In the genomic region with DNA sequence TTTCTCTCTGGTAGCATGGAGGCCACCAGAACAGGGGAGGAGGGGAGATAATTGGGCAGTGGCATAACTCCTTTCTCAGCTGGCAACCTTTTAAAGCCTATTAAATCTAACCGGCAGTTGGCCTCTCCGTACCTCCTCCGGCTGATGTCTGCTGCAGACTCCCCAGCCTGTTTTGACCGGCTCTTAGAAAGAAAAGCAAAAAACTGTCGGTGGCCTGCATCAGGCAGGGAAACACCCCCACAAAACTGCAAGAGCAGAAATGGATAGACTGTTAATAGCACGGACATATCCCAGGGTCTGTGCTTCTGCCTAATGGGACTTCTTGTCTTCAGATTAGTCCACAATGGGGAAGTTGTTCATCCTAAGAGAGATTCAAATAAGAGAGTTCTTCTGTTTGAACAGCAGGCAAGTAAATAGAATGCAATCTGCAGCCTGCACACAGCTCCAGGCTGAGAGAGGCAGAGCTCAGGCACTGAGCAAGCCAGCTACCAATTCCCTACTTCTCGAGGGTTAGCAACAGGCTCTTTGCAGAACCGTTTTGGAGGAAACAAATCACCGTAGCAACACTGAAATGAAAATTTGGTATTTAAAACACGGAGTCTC, we compare ENCODE assay signal across 8 mouse cellular contexts. TPM values are rescaled to one million over a fixed set of nuclear protein-coding genes. Genes with fewer than 3 reads are reported as not detected.
A peak's percentile ranks its signal among the peaks of the same experiment; 100 is the strongest.
DNase-seq lines count a peak whose midpoint lies in the region; ATAC-seq and TF ChIP-seq lines count a peak whose summit lies in the region.

No protein-coding gene starts in this region.

- peak overlapping the region; percentile 2; the same call in 1 of the 2 replicates for H3K4me2 ChIP-seq in lung, embryonic 14.5 days
- peak overlapping the region; percentile 41 for H3K4me2 ChIP-seq in forebrain, postnatal 0 days (ENCODE audit: low read depth)
- H3K4me2 ChIP-seq in neural tube, embryonic 12.5 days (replicated peaks): peak overlapping the region; percentile 41

- H3K27me3 ChIP-seq in lung, embryonic 14.5 days (ENCODE audit: insufficient read depth, low read length): no peaks in the 10 kb centered on the region
- H3K27me3 ChIP-seq in forebrain, postnatal 0 days (ENCODE audit: insufficient read depth, low read length): no peaks in the 10 kb centered on the region
- H3K27me3 ChIP-seq in neural tube, embryonic 12.5 days (replicated peaks): no peaks in the 10 kb centered on the region

- TF ChIP-seq CTCF in lung, embryonic 14.5 days (IDR thresholded peaks at IDR 0.05; ENCODE audit: low read depth): no peak
- no peak for TF ChIP-seq CTCF in forebrain, postnatal 0 days (IDR thresholded peaks at IDR 0.05; ENCODE audit: low read depth)

- 0 out of 2 replicates have a peak, but pooled peaks cover 4% of the 10 kb centered on the region for H3K4me1 ChIP-seq in lung, embryonic 14.5 days (ENCODE audit: insufficient read depth)
- H3K4me1 ChIP-seq in forebrain, postnatal 0 days (ENCODE audit: insufficient read depth): 0 out of 2 replicates have a peak, but pooled peaks cover 5% of the 10 kb centered on the region
- H3K4me1 ChIP-seq in neural tube, embryonic 12.5 days: peaks cover 11% of the 10 kb centered on the region; the same call in 1 of the 2 replicates

- no peaks in the 10 kb centered on the region for H3K9me3 ChIP-seq in lung, embryonic 14.5 days (ENCODE audit: low read depth, low read length)
- H3K9me3 ChIP-seq in forebrain, postnatal 0 days (ENCODE audit: low read length): no peaks in the 10 kb centered on the region
- peaks cover 8% of the 10 kb centered on the region; the same call in 1 of the 2 replicates for H3K9me3 ChIP-seq in neural tube, embryonic 12.5 days

- H3K4me3 ChIP-seq in lung, embryonic 14.5 days (ENCODE audit: low read depth, low read length): no peak overlapping the region
- H3K4me3 ChIP-seq in forebrain, postnatal 0 days (ENCODE audit: low read depth, low read length): peak overlapping the region; percentile 13
- no peak overlapping the region for H3K4me3 ChIP-seq in neural tube, embryonic 12.5 days

- WGBS in lung, embryonic 14.5 days: 28% methylated on average over 10 of the region's 10 CpGs
- 4% methylated on average over 10 of the region's 10 CpGs for WGBS in forebrain, postnatal 0 days
- WGBS in neural tube, embryonic 12.5 days: 22% methylated on average over 10 of the region's 10 CpGs

- ATAC-seq in lung, embryonic 14.5 days (ENCODE audit: insufficient read depth): peak; percentile 58; the same call in 1 of the 2 replicates
- peak; percentile 95 for ATAC-seq in forebrain, postnatal 0 days
- peak; percentile 59; the same call in 1 of the 2 replicates for ATAC-seq in neural tube, embryonic 12.5 days (ENCODE audit: low FRiP score, low read depth)

- H3K36me3 ChIP-seq in lung, embryonic 14.5 days (ENCODE audit: insufficient read depth): no peaks in the 10 kb centered on the region
- H3K36me3 ChIP-seq in forebrain, postnatal 0 days (ENCODE audit: insufficient read depth): no peaks in the 10 kb centered on the region
- no peaks in the 10 kb centered on the region for H3K36me3 ChIP-seq in neural tube, embryonic 12.5 days

- peak; percentile 28 for DNase-seq in lung, embryonic 14.5 days
- no peak for DNase-seq in lung, postnatal 4 days
- DNase-seq in forebrain, postnatal 0 days: peak; percentile 77
- DNase-seq in left cerebral cortex, adult 18-20 months (ENCODE audit: low spot score in 2 of 2): peak; percentile 25 to 50
- no peak for DNase-seq in adrenal gland, postnatal 10 days
- DNase-seq in B cell, adult 2 months: no peak
- no peak for DNase-seq in cerebellum, adult 9-10 months

- no peak overlapping the region for H3K9ac ChIP-seq in lung, embryonic 14.5 days
- 0 out of 2 replicates have a peak overlapping the region, but pooled peaks have one; percentile 25 for H3K9ac ChIP-seq in forebrain, postnatal 0 days
- H3K9ac ChIP-seq in neural tube, embryonic 12.5 days: no peak overlapping the region

- H3K27ac ChIP-seq in lung, embryonic 14.5 days (ENCODE audit: low read depth): no peak overlapping the region
- peak overlapping the region; percentile 76 for H3K27ac ChIP-seq in forebrain, postnatal 0 days (ENCODE audit: low read depth, low read length)
- H3K27ac ChIP-seq in neural tube, embryonic 12.5 days: no peak overlapping the region

RNA-seq across cellular contexts. Expression of a gene that starts 55.7 kb away (rescaled TPM):
- 25.0 and 25.7 TPM in 2 replicates for polyA plus RNA-seq in lung, embryonic 14.5 days (2014; fragmentation: Nextera tagmentation; extraction: Ambion mirVana)
- total RNA-seq in forebrain, postnatal 0 days (2014; rRNA removed): 11.8 and 13.7 TPM in 2 replicates
- polyA plus RNA-seq in forebrain, postnatal 0 days (2015; fragmentation: Nextera tagmentation; extraction: Ambion mirVana): 14.6 and 16.7 TPM in 2 replicates
- total RNA-seq in left cerebral cortex, adult 18-20 months (2021): 10 to 100 TPM in 1 of 2 experiments, 1 to 10 TPM in 1; 8.9 to 11.6 TPM
- polyA plus RNA-seq in neural tube, embryonic 12.5 days (2016; fragmentation: Nextera tagmentation; extraction: Ambion mirVana): 12.8 and 13.1 TPM in 2 replicates
- total RNA-seq in adrenal gland, postnatal 10 days (2021): 10 to 100 TPM in 1 of 2 experiments, 1 to 10 TPM in 1; 7.4 to 11.3 TPM

Comparison
In these comparisons a context has a peak if more than half of its experiments do, and no peak if none do; other contexts are left out.
1. DNase-seq: peak in lung, embryonic 14.5 days (single experiment), forebrain, postnatal 0 days (single experiment) and left cerebral cortex, adult 18-20 months (2 of 2); none in lung, postnatal 4 days (0 of 2), adrenal gland, postnatal 10 days (single experiment), B cell, adult 2 months (0 of 2) and cerebellum, adult 9-10 months (single experiment).
2. Peak in every context shown above with its lines, with median percentiles within 50 percentile points of each other: ATAC-seq and H3K4me2 ChIP-seq.